Mouse (Mus musculus) midbrain, embryonic 14.5 days (tissue): Measurements from ENCODE around the gene Hhipl1. TPM values are rescaled to one million over a fixed set of nuclear protein-coding genes. Genes with fewer than 3 reads are reported as not detected.

Source experiments
- ATAC-seq: fragments of 200-750 bp; cut with Nextera tagmentation; 2 replicates; pipeline ENCODE4 v1.8.0; 2017; ENCODE audit warnings: moderate number of reproducible peaks, moderate library complexity; ENCODE audit not compliant: low FRiP score, low TSS enrichment
- DNase-seq: peaks from one replicate; pipeline ENCODE4 v3.0.0-alpha.2; 2015
- H3K27ac ChIP-seq: fragments of 300-500 bp; sonication (generic); replicated peaks from 2 replicates; pipeline ENCODE4 v1.5.1; 2014; ENCODE audit warnings: mild to moderate bottlenecking, low read depth, low read length, moderate library complexity
- H3K27me3 ChIP-seq: fragments of 300-500 bp; sonication (generic); 2 replicates; pipeline ENCODE4 v1.6.1; 2014; ENCODE audit warnings: low read length, control low read depth, mixed read lengths; ENCODE audit not compliant: control insufficient read depth, insufficient read depth
- H3K36me3 ChIP-seq: fragments of 300-500 bp; sonication (generic); 2 replicates; pipeline ENCODE4 v1.6.1; 2014; ENCODE audit warnings: low read length, control low read depth; ENCODE audit not compliant: control insufficient read depth, insufficient read depth
- H3K4me1 ChIP-seq: fragments of 300-500 bp; sonication (generic); 2 replicates; pipeline ENCODE4 v1.6.1; 2014; ENCODE audit warnings: mild to moderate bottlenecking, antibody characterized with exemption, low read length, control low read depth; ENCODE audit not compliant: control insufficient read depth, insufficient read depth
- H3K4me2 ChIP-seq: fragments of 300-500 bp; sonication (generic); 2 replicates; pipeline ENCODE4 v1.6.1; 2014; ENCODE audit warnings: mild to moderate bottlenecking, low read length, moderate library complexity
- H3K4me3 ChIP-seq: fragments of 300-500 bp; sonication (generic); replicated peaks from 2 replicates; pipeline ENCODE4 v1.5.1; 2014; ENCODE audit warnings: low read depth, low read length
- H3K9ac ChIP-seq: fragments of 300-500 bp; sonication (generic); replicated peaks from 2 replicates; pipeline ENCODE4 v1.6.1; 2014; ENCODE audit warnings: mild to moderate bottlenecking, low read length, moderate library complexity
- H3K9me3 ChIP-seq: fragments of 300-500 bp; sonication (generic); 2 replicates; pipeline ENCODE4 v1.6.1; 2016; ENCODE audit warnings: low read length, control low read depth, mixed read lengths; ENCODE audit not compliant: control insufficient read depth
- WGBS: fragments of 180-500 bp; shearing (Covaris S2); extraction: QIAGEN DNeasy Blood & Tissue Kit; methylation state at CpG from one replicate; pipeline ENCODE4 v1.1.7; 2014; 5-methylcytosine and 5-hydroxymethylcytosine counted together
- polyA plus RNA-seq: library from polyadenylated mRNA; unstranded; fragments of >200 nt; fragmentation: Nextera tagmentation; extraction: Ambion mirVana; gene quantifications from 2 replicates; pipeline ENCODE4 v1.2.1, GENCODE M21; 2014

Gene Hhipl1
- polyA plus RNA-seq, 1 experiment from 2014 or later, result 1.6 TPM

- Histone ChIP-seq H3K4me3 (no peak overlapping the region), H3K27me3 (no peaks in the 10 kb centered on the region), H3K4me1 (no peaks in the 10 kb centered on the region), H3K27ac (no peak overlapping the region), H3K4me2 (no peak overlapping the region), H3K36me3 (no peaks in the 10 kb centered on the region), H3K9ac (no peak overlapping the region), H3K9me3 (no peaks in the 10 kb centered on the region)
- DNase-seq, result no peak
- no peak for ATAC-seq
- WGBS, result 65% methylated on average over 6 of the region's 6 CpGs
Observed at GRCm38 (mm10) chr12:108371429-108371765, 65.3 kb downstream of the Hhipl1 start.

- no peaks in the 10 kb centered on the region for H3K9me3 ChIP-seq
- no peaks in the 10 kb centered on the region for H3K4me1 ChIP-seq
- no peak overlapping the region for H3K4me3 ChIP-seq
- 67% methylated on average over 17 of the region's 17 CpGs for WGBS
- no peak overlapping the region for H3K27ac ChIP-seq
- DNase-seq (no peak), ATAC-seq (no peak)
- no peaks in the 10 kb centered on the region for H3K27me3 ChIP-seq
- no peak overlapping the region for H3K4me2 ChIP-seq
- no peak overlapping the region for H3K9ac ChIP-seq
- H3K36me3 ChIP-seq, result no peaks in the 10 kb centered on the region
Observed at GRCm38 (mm10) chr12:108372241-108372640, 66.2 kb downstream of the Hhipl1 start.

GRCm38 (mm10) chr12:108373611-108374010, 67.5 kb downstream of the Hhipl1 start:
- DNase-seq (no peak), ATAC-seq (no peak)
- H3K9ac ChIP-seq, result no peak overlapping the region
- H3K27me3 ChIP-seq, result no peaks in the 10 kb centered on the region
- no peak overlapping the region for H3K27ac ChIP-seq
- H3K4me3 ChIP-seq, result no peak overlapping the region
- H3K4me2 ChIP-seq, result no peak overlapping the region
- no peaks in the 10 kb centered on the region for H3K4me1 ChIP-seq
- H3K36me3 ChIP-seq, result no peaks in the 10 kb centered on the region
- H3K9me3 ChIP-seq, result no peaks in the 10 kb centered on the region
- WGBS, result 82% methylated on average over 9 of the region's 9 CpGs

- Histone ChIP-seq H3K27ac (no peak overlapping the region), H3K36me3 (no peaks in the 10 kb centered on the region), H3K27me3 (no peaks in the 10 kb centered on the region), H3K4me1 (no peaks in the 10 kb centered on the region), H3K9me3 (no peaks in the 10 kb centered on the region), H3K9ac (no peak overlapping the region), H3K4me2 (no peak overlapping the region), H3K4me3 (no peak overlapping the region)
- ATAC-seq, result no peak
- DNase-seq, result no peak
- 79% methylated on average over 8 of the region's 8 CpGs for WGBS
Observed at GRCm38 (mm10) chr12:108374689-108375088, 68.6 kb downstream of the Hhipl1 start.

GRCm38 (mm10) chr12:108378379-108379133, 72.5 kb downstream of the Hhipl1 start:
- no peak overlapping the region for H3K4me3 ChIP-seq
- DNase-seq, result no peak

More at GRCm38 (mm10) chr12:108378379-108379133, 72.5 kb downstream of the Hhipl1 start:
- Histone ChIP-seq H3K9me3 (no peaks in the 10 kb centered on the region), H3K27me3 (no peaks in the 10 kb centered on the region), H3K27ac (no peak overlapping the region), H3K36me3 (no peaks in the 10 kb centered on the region), H3K4me2 (no peak overlapping the region), H3K4me1 (no peaks in the 10 kb centered on the region), H3K9ac (no peak overlapping the region)
- ATAC-seq, result no peak
- 81% methylated on average over 13 of the region's 13 CpGs for WGBS

Other genes starting within 250 kb of the Hhipl1 start
- 75.5 and 93.3 TPM in 2 replicates for gene Setd3, start 127.0 kb upstream of the Hhipl1 start, polyA plus RNA-seq
- gene Ccnk, start 126.7 kb upstream of the Hhipl1 start, polyA plus RNA-seq, result 6.0 and 7.4 TPM in 2 replicates
- gene Ccdc85c, start 30.8 kb upstream of the Hhipl1 start, polyA plus RNA-seq, result 20.9 and 22.3 TPM in 2 replicates
- gene Cyp46a1, start 28.1 kb downstream of the Hhipl1 start, polyA plus RNA-seq, result 12.4 and 14.3 TPM in 2 replicates
- gene Eml1, start 64.7 kb downstream of the Hhipl1 start, polyA plus RNA-seq, result 45.2 and 49.3 TPM in 2 replicates
- 280 and 314 TPM in 2 replicates for gene Evl, start 248.4 kb downstream of the Hhipl1 start, polyA plus RNA-seq